Mouse (Mus musculus) intestine, embryonic 16.5 days (tissue): ENCODE measurements at regions not wholly inside any gene's neighbourhood (a gene's known extent, or its start where the extent isn't known, plus 50 kb on each side); places are given as distances from the start of the nearest gene placed in this dataset.
A peak's percentile ranks its signal among the peaks of the same experiment; 100 is the strongest.

Source experiments
- ATAC-seq: fragments of 200-750 bp; cut with Nextera tagmentation; 2 replicates; pipeline ENCODE4 v1.8.0; 2017; ENCODE audit warnings: moderate TSS enrichment, moderate library complexity
- H3K27ac ChIP-seq: fragments of 300-500 bp; sonication (generic); 2 replicates; pipeline ENCODE4 v1.5.1; 2014; ENCODE audit warnings: mild to moderate bottlenecking, low read length
- H3K27me3 ChIP-seq: fragments of 300-500 bp; sonication (generic); replicated peaks from 2 replicates; pipeline ENCODE4 v1.6.1; 2014; ENCODE audit warnings: low read length, control low read depth, mixed read lengths; ENCODE audit not compliant: control insufficient read depth, insufficient read depth
- H3K36me3 ChIP-seq: fragments of 300-500 bp; sonication (generic); 2 replicates; pipeline ENCODE4 v1.6.1; 2014; ENCODE audit warnings: low read length, control low read depth; ENCODE audit not compliant: control insufficient read depth, insufficient read depth
- H3K4me1 ChIP-seq: fragments of 300-500 bp; sonication (generic); 2 replicates; pipeline ENCODE4 v1.6.1; 2014; ENCODE audit warnings: low read length, control low read depth, mixed read lengths; ENCODE audit not compliant: control insufficient read depth, insufficient read depth
- H3K4me2 ChIP-seq: fragments of 300-500 bp; sonication (generic); 2 replicates; pipeline ENCODE4 v1.6.1; 2014; ENCODE audit warnings: low read depth, low read length, control low read depth
- H3K4me3 ChIP-seq: fragments of 300-500 bp; sonication (generic); 2 replicates; pipeline ENCODE4 v1.5.1; 2014; ENCODE audit warnings: mild to moderate bottlenecking, low read length
- H3K9ac ChIP-seq: fragments of 300-500 bp; sonication (generic); 2 replicates; pipeline ENCODE4 v1.6.1; 2014; ENCODE audit warnings: low read depth, low read length
- H3K9me3 ChIP-seq: fragments of 300-500 bp; sonication (generic); 2 replicates; pipeline ENCODE4 v1.6.1; 2016; ENCODE audit warnings: low read length, control low read depth; ENCODE audit not compliant: control insufficient read depth
- WGBS: fragments of 180-500 bp; shearing (Covaris S2); extraction: QIAGEN DNeasy Blood & Tissue Kit; methylation state at CpG from one replicate; pipeline ENCODE4 v1.1.7; 2014; 5-methylcytosine and 5-hydroxymethylcytosine counted together

GRCm38 (mm10) chr5:46826381-46826780, 969.0 kb upstream of the Lcorl start:
- Histone ChIP-seq H3K9ac (no peak overlapping the region), H3K9me3 (no peaks in the 10 kb centered on the region), H3K36me3 (no peaks in the 10 kb centered on the region), H3K4me3 (no peak overlapping the region), H3K4me1 (no peaks in the 10 kb centered on the region), H3K4me2 (no peak overlapping the region), H3K27ac (no peak overlapping the region), H3K27me3 (no peaks in the 10 kb centered on the region)
- ATAC-seq, result no peak
- WGBS, result 97% methylated on average over 1 of the region's 1 CpGs

GRCm38 (mm10) chr5:46824934-46825333, 967.5 kb upstream of the Lcorl start:
- WGBS, result 53% methylated on average over 3 of the region's 3 CpGs
- Histone ChIP-seq H3K9ac (no peak overlapping the region), H3K36me3 (no peaks in the 10 kb centered on the region), H3K4me3 (no peak overlapping the region), H3K9me3 (no peaks in the 10 kb centered on the region), H3K4me1 (no peaks in the 10 kb centered on the region), H3K27me3 (no peaks in the 10 kb centered on the region), H3K27ac (no peak overlapping the region), H3K4me2 (no peak overlapping the region)
- ATAC-seq, result no peak

GRCm38 (mm10) chr5:46795102-46795501, 937.7 kb upstream of the Lcorl start:
- H3K27ac ChIP-seq, result no peak overlapping the region
- no peaks in the 10 kb centered on the region for H3K36me3 ChIP-seq
- no peak overlapping the region for H3K9ac ChIP-seq
- H3K4me3 ChIP-seq, result no peak overlapping the region
- 74% methylated on average over 2 of the region's 2 CpGs for WGBS
- no peak overlapping the region for H3K4me2 ChIP-seq
- H3K27me3 ChIP-seq, result no peaks in the 10 kb centered on the region
- no peaks in the 10 kb centered on the region for H3K4me1 ChIP-seq
- ATAC-seq, result 0 out of 2 replicates have a peak, but pooled peaks have one; percentile 36
- no peaks in the 10 kb centered on the region for H3K9me3 ChIP-seq

- Histone ChIP-seq H3K4me2 (no peak overlapping the region), H3K9ac (no peak overlapping the region), H3K4me3 (no peak overlapping the region), H3K36me3 (no peaks in the 10 kb centered on the region), H3K27ac (peak overlapping the region; percentile 41; the same call in 1 of the 2 replicates), H3K9me3 (no peaks in the 10 kb centered on the region), H3K4me1 (no peaks in the 10 kb centered on the region), H3K27me3 (no peaks in the 10 kb centered on the region)
- ATAC-seq, result peak; percentile 79
- 53% methylated on average over 7 of the region's 7 CpGs for WGBS
Measured at GRCm38 (mm10) chr5:46794028-46794705, 936.8 kb upstream of the Lcorl start.

GRCm38 (mm10) chr5:46791051-46791450, 933.6 kb upstream of the Lcorl start:
- Histone ChIP-seq H3K4me2 (no peak overlapping the region), H3K4me1 (no peaks in the 10 kb centered on the region), H3K36me3 (no peaks in the 10 kb centered on the region), H3K27me3 (no peaks in the 10 kb centered on the region), H3K9ac (no peak overlapping the region), H3K27ac (no peak overlapping the region), H3K4me3 (no peak overlapping the region), H3K9me3 (no peaks in the 10 kb centered on the region)
- 27% methylated on average over 3 of the region's 3 CpGs for WGBS
- peak; percentile 61 for ATAC-seq

GRCm38 (mm10) chr5:46790536-46790935, 933.1 kb upstream of the Lcorl start:
- Histone ChIP-seq H3K4me2 (no peak overlapping the region), H3K4me3 (no peak overlapping the region), H3K36me3 (no peaks in the 10 kb centered on the region), H3K27ac (no peak overlapping the region), H3K9ac (no peak overlapping the region), H3K27me3 (no peaks in the 10 kb centered on the region), H3K9me3 (no peaks in the 10 kb centered on the region), H3K4me1 (no peaks in the 10 kb centered on the region)
- 52% methylated on average over 3 of the region's 3 CpGs for WGBS
- peak; percentile 62 for ATAC-seq

- no peak for ATAC-seq
- WGBS, result 76% methylated on average over 3 of the region's 3 CpGs
- no peak overlapping the region for H3K4me2 ChIP-seq
Measured at GRCm38 (mm10) chr5:46787079-46787478, 929.7 kb upstream of the Lcorl start.

GRCm38 (mm10) chr5:46756094-46756493, 898.7 kb upstream of the Lcorl start:
- H3K9me3 ChIP-seq, result no peaks in the 10 kb centered on the region
- no peak overlapping the region for H3K4me2 ChIP-seq
- H3K27me3 ChIP-seq, result no peaks in the 10 kb centered on the region
- H3K36me3 ChIP-seq, result no peaks in the 10 kb centered on the region
- no peak overlapping the region for H3K9ac ChIP-seq
- H3K4me3 ChIP-seq, result no peak overlapping the region
- H3K27ac ChIP-seq, result no peak overlapping the region
- ATAC-seq, result no peak
- H3K4me1 ChIP-seq, result no peaks in the 10 kb centered on the region
- 69% methylated on average over 5 of the region's 5 CpGs for WGBS

More at GRCm38 (mm10) chr5:46787079-46787478, 929.7 kb upstream of the Lcorl start:
- Histone ChIP-seq H3K9me3 (no peaks in the 10 kb centered on the region), H3K36me3 (no peaks in the 10 kb centered on the region), H3K27me3 (no peaks in the 10 kb centered on the region), H3K9ac (no peak overlapping the region), H3K27ac (no peak overlapping the region), H3K4me1 (no peaks in the 10 kb centered on the region), H3K4me3 (no peak overlapping the region)

GRCm38 (mm10) chr5:46740034-46740582, 882.7 kb upstream of the Lcorl start:
- no peak overlapping the region for H3K27ac ChIP-seq
- ATAC-seq, result no peak
- H3K27me3 ChIP-seq, result no peaks in the 10 kb centered on the region
- no peaks in the 10 kb centered on the region for H3K36me3 ChIP-seq
- no peak overlapping the region for H3K4me2 ChIP-seq
- no peak overlapping the region for H3K4me3 ChIP-seq
- H3K9ac ChIP-seq, result no peak overlapping the region
- 67% methylated on average over 2 of the region's 2 CpGs for WGBS
- H3K4me1 ChIP-seq, result no peaks in the 10 kb centered on the region
- no peaks in the 10 kb centered on the region for H3K9me3 ChIP-seq

GRCm38 (mm10) chr5:46732510-46732909, 875.1 kb upstream of the Lcorl start:
- H3K36me3 ChIP-seq, result no peaks in the 10 kb centered on the region
- WGBS, result 81% methylated on average over 3 of the region's 3 CpGs
- no peak overlapping the region for H3K4me2 ChIP-seq
- no peak for ATAC-seq
- H3K27me3 ChIP-seq, result no peaks in the 10 kb centered on the region
- no peak overlapping the region for H3K27ac ChIP-seq
- no peaks in the 10 kb centered on the region for H3K9me3 ChIP-seq
- no peak overlapping the region for H3K9ac ChIP-seq
- no peak overlapping the region for H3K4me3 ChIP-seq
- no peaks in the 10 kb centered on the region for H3K4me1 ChIP-seq
